Mouse (Mus musculus) layer of hippocampus, adult 18-20 months (tissue): ENCODE results near the gene Ifnb1. TPM values are rescaled to one million over a fixed set of nuclear protein-coding genes. Genes with fewer than 3 reads are reported as not detected.

Experiments used
- DNase-seq, 2 experiments: peaks; one replicate each; pipeline ENCODE4 v3.0.0; 2022; ENCODE audit warnings: low spot score in 2 of 2
- total RNA-seq, 2 experiments: library from RNA; stranded (reverse); gene quantifications; 2 replicates each; pipeline ENCODE4 v1.2.3; 2021

Ifnb1 gene
- total RNA-seq, 2 experiments from 2014 or later, result not detected

GRCm38 (mm10) chr4:88503753-88504152 is 18.8 kb downstream of the Ifnb1 start:
- DNase-seq, result no peak

- no peak for DNase-seq
Measured at GRCm38 (mm10) chr4:88501247-88501646, 21.3 kb downstream of the Ifnb1 start.

- DNase-seq, result no peak
Measured at GRCm38 (mm10) chr4:88496321-88497018, 26.1 kb downstream of the Ifnb1 start.

DNA sequence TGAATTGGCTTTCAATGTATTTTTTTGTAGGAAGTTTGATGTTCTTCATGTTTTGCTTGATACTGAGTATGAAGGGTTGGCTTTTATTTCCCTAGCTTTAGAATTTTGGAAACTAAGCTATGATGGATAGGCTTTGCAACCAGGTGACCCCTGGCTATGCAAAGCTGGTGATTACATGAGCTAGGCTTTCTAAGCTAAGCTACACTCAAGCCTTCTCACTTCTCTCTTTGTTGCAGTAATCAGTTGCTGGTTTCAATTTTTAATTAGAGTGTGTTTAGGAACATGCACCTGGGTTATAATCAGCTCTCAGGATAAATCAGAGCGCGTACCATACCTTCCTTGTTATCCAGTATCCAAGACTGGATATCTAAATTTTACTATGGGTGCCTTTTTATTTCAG is 33.0 kb downstream of the Ifnb1 start:
- no peak for DNase-seq

GRCm38 (mm10) chr4:88488107-88488506 is 34.5 kb downstream of the Ifnb1 start:
- DNase-seq, result no peak

GRCm38 (mm10) chr4:88480130-88480529 is 42.4 kb downstream of the Ifnb1 start:
- DNase-seq, result no peak

GRCm38 (mm10) chr4:88478809-88479186 is 43.8 kb downstream of the Ifnb1 start:
- no peak for DNase-seq

DNA sequence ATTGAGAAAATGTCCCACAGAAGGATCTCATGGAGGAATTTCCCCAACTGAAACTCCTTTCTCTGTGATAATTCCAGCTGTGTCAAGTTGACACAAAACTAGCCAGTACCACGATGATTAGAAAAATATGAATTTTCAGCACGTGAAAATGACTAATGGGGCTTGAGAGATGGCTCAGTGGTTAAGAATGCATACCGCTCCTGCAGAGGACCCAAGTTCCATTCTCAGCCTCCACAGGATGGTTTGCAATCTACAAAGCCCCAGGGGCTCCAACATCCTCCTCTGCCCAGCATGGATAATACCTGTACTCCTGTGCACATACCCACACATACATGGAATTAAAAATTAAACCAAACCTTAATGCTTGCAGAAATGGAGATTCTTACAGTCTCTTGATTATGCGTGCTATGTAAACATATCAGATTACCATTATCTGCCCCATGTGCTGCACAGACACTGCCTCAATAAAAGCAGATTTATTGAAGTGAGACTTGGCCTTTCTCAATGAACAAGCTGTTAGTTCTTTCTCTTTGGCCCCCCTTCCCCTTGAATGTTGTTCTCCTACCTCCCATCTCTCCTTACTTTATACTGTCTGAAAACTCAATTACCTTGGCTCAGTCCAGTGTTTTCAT is 44.3 kb downstream of the Ifnb1 start:
- DNase-seq, result no peak

- no peak for DNase-seq
Measured at GRCm38 (mm10) chr4:88476511-88477210, 45.9 kb downstream of the Ifnb1 start.

DNA sequence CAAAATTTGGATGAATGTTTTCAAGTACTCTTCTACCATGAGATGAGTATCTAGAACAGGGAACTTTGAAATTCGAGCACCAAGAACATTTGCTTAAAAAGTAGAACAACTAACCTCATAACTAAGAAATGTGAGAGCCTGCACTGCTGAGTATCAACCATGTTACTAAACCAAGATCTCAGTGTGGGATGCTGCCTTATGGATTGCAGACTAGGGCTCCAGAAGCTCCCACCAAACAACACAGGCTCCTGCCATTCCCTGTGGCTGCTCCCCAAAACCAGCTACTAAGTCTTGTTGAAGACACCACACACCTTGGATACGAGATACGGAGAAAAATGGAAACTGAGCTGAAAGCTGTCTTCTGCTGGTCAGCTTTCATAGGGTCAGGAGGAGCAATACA is 46.5 kb downstream of the Ifnb1 start:
- DNase-seq, result no peak

Other genes with a start within 250 kb of the Ifnb1 start
- 1 to 10 TPM in 1 of 2 experiments, under 1 TPM in 1; 0.66 to 1.1 TPM for gene Hacd4, start 83.8 kb downstream of the Ifnb1 start, total RNA-seq
- not detected for gene Ifna15, start 35.5 kb upstream of the Ifnb1 start, total RNA-seq
- not detected for gene Ifna14, start 49.0 kb upstream of the Ifnb1 start, total RNA-seq
- gene Ifna9, start 69.6 kb upstream of the Ifnb1 start, total RNA-seq, result not detected
- gene Ifna12, start 80.6 kb upstream of the Ifnb1 start, total RNA-seq, result not detected
- not detected for gene C87499, start 111.6 kb upstream of the Ifnb1 start, total RNA-seq
- not detected for gene Ifna13, start 121.7 kb upstream of the Ifnb1 start, total RNA-seq
- gene Ifna16, start 154.2 kb upstream of the Ifnb1 start, total RNA-seq, result not detected
- not detected for gene Ifna2, start 161.1 kb upstream of the Ifnb1 start, total RNA-seq
- not detected for gene Ifnab, start 168.6 kb upstream of the Ifnb1 start, total RNA-seq
- gene Gm26566, start 199.0 kb upstream of the Ifnb1 start, total RNA-seq, result 1 to 10 TPM; 1.1 to 1.6 TPM
- gene Klhl9, start 199.7 kb upstream of the Ifnb1 start, total RNA-seq, result 100 to 1,000 TPM; 103 to 111 TPM
- not detected for gene Gm13271, start 232.1 kb upstream of the Ifnb1 start, total RNA-seq
- not detected for gene Gm13283, start 237.3 kb upstream of the Ifnb1 start, total RNA-seq